Mouse (Mus musculus) mesoderm, embryonic 11.5 days (tissue): ENCODE measurements at regions not wholly inside any gene's neighbourhood (a gene's known extent, or its start where the extent isn't known, plus 50 kb on each side); places are given as distances from the start of the nearest gene placed in this dataset.
"Not testable (repeated sequence)": the region's sequence is repeated elsewhere in the genome, so short reads cannot be mapped to it uniquely, and the experiment has no call there.

Source experiments
- DNase-seq: peaks from one replicate; pipeline ENCODE4 v3.0.0-alpha.2; 2012; ENCODE audit warnings: low read depth, low spot score

DNA sequence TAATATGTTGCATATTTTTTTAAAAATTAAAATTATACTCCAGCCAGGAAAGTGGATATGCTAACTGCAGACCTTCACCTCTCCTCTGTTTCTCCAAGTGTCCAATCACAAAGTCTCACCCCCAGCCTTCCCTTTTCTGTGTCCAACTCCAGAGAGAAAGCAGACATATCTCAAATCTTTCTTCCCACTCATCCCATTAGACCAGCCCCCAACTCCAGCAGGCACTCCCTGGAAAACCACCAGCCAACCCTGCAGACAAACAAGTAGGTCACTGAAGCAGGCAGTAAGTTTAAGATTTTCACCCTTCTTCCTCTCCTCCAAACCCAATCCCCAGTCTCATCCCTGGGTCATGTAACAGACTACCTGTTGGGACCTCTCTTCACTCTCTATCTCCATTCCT lies 94.2 kb upstream of the Ptgfr start:
- DNase-seq, result no peak

DNA sequence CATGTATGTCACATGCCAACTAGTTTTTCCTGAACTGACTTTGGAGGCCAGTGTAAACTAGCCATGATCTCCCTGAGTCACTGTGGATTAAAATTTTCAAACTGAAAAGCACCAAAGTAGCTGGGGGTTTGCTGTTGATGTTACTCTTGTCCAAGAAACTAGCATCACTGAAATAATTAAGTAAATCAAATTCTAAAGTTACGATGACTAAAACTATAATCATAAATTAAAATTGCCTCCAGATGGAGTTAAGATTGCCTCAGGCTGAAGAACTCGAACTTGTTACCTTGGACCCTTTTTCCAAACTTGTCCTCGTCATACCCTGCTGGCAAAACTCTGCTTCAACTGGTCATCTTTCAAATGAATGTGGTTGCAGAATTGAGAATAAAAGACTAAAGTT lies 93.7 kb upstream of the Ptgfr start:
- DNase-seq, result no peak

DNA sequence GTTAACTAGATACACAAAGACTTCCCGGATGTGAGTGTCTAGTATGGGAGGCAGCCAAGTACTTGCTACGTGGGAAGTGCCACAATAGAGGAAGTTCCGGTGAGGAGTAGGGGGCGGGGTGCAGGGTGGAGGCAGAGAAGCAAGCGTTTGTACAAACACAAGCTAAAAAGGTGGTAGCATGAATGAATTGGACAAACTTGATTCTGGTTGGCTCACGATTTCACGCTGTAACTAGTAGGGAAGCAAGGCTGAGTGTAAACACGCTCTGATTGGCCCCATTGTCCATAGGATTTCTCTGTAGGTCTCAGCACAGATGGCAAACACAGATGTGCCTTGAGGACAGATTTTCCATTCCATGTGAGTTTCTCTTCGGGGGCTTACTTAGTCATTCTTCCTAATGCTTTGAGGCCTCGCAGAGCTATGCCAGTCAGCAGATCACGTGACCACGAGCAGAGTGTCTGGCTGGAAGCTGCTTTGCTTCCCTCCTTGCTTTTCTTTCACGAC lies 76.6 kb upstream of the Ptgfr start:
- DNase-seq, result peak; percentile 67

DNA sequence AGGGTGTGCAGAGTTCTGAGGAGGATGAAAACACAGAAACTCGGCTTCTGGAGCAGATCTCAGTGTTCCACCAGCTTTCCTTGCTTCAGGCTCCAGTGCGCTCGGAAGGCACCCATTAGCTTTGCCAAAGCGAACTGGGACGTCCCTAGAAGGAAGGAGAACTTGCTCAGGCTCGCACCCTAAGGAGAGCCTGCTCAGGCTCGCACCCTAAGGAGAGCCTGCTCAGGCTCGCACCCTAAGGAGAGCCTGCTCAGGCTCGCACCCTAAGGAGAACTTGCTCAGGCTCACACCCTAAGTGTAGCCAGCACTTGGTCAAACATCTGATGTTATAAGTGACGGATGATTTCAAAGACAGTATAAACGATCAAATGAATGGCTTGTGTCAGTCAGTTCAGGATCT lies 74.9 kb upstream of the Ptgfr start:
- not testable (repeated sequence) for DNase-seq

DNA sequence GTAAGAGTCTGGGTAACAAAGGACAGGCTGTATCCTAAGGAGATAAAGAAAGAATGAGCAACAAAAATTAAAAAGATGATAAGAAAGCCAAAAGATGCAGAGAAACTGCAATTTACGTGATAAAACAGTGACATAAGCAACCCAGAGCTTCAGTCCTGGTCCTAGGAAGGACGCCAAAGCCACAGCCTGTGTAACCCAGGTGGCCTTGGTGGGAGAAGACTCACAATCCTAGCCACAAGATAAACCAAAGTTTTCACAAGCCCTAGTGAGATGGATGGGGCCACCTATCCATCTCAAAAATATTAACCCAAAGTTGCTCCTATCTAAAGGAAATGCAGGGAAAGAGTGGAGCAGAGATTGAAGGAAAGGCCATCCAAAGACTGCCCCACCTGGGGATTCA lies 73.4 kb upstream of the Ptgfr start:
- DNase-seq, result no peak

DNA sequence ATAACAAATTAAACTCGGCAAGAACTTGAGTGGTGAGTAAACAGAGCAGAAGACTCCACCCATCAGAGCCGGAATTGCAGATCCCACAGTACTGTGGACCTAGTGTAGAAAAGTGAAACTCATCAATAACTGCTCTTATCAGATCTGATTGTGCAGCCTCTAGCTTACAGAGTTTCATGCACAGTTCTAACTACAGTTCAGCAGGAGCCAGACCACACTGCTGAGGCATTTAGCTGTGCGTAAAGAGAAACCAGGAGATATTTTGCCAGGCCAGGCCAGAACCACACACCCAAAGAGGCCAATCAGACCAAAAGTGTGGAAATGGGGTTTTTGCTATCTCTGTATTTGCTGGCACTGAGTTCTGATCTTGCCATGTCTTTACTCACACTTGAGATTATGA lies 71.9 kb upstream of the Ptgfr start:
- DNase-seq, result no peak

DNA sequence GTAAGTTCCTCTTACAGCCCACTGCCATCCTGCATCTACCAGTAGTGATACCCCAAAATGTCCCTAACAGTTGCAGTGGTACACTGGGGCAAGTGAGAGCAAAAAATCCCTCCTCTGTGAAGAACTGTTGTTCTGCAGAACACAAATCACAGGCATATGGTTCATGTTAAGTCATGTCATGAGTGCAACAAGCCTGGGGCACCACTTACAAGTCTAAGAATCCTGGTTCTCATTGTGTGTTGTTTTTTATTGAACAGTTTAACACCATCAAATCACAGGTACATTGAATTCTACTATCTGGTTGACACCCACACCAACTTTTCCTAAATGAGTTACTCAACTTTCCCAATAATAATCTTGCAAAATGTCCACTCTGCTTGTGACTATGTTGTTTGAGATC lies 71.5 kb upstream of the Ptgfr start:
- DNase-seq, result no peak

DNA sequence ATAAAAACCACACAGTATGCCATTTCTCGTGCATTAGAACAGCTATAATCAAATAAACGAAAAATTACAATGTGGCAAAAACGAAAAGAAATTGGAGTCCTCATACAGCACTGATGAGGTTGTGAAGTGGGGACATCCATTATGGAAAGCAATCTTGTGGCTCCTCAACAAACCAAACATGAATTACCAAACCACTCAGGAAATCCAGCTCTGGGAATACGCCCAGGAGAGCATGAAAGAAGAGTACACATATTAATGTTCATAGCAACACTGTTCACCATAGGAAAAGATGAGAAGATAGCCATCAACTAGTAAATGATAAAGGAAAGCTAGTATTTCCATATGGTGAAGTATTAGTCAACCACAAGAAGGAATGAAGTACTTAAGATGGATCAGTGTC lies 68.3 kb upstream of the Ptgfr start:
- DNase-seq, result no peak

DNA sequence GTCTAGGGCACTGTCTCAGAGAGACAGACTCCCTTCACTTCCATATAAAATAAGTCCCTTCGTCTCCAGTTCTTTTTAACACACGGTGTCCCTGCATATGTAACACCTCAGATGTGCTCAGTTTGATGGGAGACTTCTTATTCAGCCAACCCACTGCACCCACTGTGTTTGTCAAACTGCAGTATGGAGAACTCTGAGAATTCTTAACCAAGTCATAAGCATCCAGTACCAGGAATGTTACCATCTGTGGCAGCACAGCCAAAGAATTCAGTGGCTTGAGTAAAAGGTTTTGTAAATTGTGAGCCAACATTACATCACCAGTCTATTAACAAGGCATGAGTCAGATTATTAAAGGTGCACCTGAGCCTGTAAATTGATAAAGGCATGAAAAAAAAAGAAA lies 65.7 kb upstream of the Ptgfr start:
- DNase-seq, result no peak

DNA sequence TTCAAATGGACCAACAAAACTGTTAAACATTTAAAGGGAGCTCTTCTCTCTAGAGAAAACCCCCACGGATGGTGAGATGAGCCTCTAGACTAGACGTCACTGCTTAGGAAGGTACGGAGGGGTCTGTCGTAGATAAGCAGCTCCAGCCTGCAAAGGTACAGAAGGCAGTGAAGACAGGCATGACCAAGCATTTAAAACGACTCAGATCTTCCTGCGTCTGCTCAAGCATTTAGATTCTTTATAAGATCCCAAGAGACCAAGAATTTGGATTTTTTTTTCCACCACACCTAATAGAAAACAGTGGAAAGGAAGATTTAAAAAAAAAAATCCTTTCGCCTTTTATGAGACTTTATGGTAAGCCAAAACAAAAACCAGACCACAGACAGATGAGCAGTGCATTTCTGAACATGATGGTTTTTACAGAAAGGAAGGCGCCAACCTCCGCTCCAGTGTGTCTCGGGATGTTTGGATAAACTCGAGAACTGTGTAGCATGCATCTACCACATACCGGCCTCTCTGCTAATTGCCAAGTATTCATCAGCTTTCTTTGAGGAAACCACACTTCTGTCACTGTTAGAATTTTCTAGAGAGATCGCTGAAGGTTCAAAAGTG lies 64.9 kb upstream of the Ptgfr start:
- no peak for DNase-seq

DNA sequence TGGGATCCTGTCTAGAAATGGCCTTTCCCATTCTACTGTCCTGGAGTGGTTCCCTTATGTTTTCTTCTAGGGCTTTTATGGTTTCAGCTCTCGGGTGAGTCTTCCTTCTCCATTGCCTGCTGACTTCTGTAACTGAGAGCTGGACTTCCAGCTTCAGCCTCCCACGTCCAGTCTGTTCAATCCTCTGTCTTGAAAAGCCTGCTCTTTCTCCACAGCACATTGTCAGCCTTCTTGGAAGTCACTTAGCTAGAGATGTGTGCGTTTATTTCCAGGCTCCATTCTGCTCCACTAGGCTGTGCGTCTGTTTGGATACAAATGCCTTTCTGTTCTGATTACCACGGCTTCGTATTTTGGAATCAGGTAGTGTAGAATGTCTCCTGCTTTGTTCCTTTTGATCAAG lies 62.2 kb upstream of the Ptgfr start:
- no peak for DNase-seq

DNA sequence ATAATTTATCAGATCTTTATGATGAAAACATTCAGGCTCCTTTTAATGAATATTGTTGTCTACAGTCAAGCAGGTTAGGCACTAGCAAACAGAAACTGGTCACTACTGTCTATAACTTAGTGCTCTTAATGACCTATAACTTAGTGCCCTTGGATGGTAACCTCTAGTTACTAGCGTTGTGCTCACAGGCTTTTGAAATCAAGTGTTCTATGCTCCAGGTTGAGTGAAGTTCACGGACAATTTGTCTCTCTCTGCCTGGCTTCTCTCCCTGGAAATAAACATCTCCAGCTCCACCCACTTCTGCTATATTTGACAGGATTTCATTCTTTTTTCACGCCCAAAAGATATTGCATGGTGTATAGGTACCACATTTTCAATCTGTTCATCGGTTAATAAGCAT lies 61.7 kb upstream of the Ptgfr start:
- DNase-seq, result no peak

DNA sequence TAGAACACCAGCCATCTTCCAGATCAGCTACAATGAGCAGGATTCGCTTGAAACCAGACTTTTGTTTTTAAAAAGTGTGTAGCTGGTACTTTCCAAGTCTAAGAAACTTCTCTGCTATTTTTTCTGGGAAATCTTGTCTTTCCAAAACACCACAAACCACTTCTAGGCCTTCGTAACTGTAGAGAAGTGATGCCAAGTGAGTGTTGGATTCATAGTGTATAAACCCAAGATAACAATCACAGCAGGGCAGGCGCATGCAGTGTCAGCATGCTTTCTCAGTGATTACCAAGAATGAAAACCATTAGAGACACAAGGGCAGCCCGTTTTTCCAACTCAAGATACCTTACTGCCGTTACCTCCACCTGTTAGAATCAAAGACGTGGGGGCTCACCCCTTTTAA lies 58.9 kb upstream of the Ptgfr start:
- DNase-seq, result no peak

DNA sequence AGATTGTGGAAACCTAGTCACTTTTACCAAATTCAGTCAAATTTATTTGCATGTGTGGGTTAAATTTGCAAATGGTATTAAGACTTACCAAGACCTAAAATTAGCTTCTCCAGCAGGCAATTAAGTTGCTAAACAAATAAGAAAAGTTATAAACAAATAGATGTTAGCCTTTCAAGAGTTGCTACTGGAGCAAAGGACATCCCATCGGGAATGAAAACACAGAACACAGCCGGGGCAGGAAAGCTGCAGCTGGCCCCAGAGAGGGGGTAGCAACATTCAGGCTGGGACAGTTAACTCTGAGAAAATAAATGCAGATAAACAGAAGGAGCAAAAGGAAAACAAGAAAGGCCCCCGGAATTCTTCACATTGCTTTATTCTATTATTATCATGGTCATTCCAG lies 57.3 kb upstream of the Ptgfr start:
- no peak for DNase-seq

DNA sequence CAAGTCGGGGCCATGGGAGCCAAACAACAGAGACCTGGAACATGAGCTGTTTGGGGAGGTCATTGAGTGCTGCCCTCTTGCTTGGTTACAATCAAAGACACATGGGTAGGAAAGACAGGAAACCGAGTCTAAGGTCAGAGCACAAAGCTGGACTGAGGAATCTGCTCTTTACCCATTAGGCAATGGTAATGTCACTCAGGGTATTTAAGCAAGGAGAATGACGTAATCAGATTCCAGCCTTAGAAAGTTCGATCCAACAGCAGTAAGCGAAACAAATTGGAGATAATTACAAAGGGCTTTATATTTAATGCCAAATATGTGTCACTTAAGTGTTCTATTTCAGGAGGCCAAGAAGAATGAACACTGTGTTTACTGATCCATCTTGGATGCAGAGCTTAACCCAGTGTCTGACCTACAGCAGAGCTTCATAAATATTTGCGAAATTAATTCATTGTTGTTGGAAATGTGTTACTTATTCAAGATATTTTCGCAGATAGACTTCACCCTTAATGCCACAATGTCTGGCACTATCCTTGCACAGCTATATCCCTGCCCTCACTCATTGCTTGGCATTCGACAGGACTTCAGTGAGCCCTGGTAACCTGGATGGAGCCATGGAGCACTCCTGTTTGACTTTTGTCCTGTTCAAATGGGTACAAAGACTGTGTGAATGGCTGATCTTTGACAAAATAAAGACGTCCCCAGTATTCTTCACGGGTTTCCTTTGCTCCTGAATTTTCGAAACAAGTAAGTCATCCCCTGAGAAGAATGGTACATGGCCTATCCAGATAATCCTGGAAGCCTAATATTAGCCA lies 56.2 kb upstream of the Ptgfr start:
- DNase-seq, result no peak

DNA sequence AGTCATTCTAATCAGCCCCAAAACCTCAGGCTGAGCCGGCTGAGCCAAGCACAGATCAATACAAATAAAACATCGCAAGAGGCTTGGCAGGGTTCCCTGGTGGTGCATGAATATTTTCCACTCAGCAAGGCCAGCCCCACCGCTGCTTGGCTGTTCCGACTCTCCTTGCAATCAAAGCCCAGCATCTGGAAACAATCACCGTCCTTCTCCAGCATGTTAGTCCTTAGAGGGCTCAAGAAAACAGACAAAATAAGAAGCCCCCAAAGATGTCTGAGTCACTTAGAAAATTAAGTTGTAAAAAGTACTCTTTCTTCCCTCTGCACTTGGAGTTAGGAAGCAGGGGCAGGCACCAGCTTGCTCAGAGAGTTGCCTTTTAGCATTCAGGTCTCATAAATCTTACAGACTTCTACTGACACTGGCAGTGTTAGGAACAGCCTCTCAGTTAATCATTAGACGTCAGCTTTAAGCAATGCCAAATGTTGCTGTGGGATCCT lies 54.4 kb upstream of the Ptgfr start:
- peak; percentile 90 for DNase-seq

DNA sequence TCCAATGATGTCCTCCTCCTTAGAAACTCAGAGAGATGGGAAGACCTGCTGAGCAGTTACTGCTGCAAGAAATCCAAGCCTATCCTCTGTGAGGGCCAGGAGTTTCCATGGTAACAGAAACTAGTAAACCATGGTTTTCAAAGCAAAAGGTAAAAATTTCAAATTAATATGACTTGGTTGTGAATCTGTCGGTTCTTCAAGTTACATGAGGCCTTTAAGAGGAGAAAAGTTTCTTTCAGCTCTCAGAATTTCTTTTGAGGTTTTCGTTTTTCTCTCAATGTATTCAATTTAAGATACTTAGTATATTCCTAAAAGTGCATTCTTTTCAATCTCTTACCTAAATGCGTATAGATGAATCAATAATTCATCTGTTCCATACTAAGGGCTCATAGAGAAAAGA lies 53.9 kb upstream of the Ptgfr start:
- DNase-seq, result no peak

DNA sequence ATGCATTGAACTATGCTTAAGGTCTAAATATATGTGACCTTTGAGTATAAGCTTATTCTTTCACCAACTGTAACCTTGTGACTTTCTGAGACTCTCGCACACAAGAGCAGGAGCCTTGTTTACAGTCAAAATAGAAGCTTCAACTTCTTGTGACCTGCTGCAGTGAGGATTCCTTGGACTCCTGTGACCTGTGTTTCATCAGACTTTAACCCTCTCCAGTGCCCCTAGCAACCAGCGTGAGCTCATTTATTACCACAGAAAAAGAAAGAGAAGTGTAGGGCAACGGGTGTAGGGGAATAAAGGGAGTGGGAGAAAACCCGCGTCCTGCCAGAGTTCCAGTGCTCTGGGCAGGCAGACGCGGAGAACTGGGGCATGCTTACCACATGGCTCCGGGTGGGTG lies 52.3 kb upstream of the Ptgfr start:
- no peak for DNase-seq
